Mouse (Mus musculus): ENCODE measurements around the gene Fermt3. TPM values are rescaled to one million over a fixed set of nuclear protein-coding genes. Genes with fewer than 3 reads are reported as not detected.

Gene Fermt3
- polyA plus RNA-seq, 1 experiment from 2014 or later: 16.0 TPM

DNA sequence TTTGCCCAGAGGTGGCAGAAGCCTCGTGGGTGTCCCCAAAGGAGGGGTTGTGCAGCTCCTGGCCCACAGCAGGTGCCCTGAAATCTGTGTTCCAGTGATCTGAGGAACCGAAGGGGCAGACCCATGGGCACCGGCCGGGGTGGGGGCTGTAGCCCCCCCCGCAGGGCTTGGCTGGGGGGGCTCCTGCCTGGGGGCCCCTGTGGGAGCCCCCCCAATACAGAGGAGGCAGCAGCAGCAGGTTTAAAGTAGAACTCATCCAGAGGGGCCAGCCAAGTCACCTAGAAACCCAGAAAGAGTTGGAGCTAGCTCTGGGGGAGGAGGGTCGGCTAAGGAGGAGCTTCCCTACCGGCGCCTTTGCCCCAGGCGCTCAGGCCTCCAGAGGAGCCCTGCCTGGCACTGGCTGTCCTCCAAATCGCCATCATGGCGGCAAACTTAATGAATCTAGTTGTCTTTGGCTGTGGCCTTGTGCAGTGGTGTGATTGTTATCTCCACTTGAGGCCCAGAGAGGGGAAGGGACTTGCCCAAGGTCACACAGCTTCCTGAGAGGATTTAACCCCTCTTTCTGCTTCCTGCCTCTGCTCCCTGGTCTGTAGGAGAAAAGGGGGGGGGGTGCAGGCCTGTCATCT, 48.7 kb downstream of the Fermt3 start:
- no peak for ATAC-seq

DNA sequence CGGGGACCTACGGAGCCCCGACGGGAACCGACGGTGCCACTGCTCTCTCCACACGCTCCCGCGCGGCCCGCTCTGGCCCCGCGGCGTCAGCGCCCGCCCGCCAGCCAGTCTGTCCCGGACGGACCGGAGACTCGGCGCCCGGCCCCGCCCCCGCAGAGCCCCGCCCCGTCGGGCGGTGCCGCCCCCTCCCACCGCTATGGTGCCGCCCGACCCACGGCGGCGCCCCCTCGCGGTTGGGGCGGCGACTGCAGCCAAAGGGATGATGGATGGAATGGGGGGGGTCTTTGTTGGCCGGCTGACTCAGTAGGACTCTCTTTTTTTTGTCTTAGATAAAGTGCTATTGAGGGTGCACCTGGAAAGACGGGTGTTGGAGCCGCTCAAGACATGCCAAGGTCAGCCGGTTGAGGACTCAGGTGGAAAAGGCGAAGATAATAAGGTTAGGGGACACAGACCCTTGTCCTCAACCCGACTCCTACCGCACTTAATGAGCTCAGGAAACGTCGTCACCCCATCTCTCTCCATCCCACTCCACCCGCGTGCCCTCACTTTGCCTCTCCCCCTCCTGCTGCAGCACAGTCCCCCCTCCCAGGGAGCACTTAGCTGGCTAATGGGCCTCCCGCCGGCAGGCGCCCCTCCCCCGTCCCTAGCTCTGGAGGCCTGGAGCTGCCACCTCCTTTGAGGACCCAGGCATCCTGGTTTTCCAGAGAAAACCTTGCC, 49.4 kb downstream of the Fermt3 start:
- Histone ChIP-seq H3K4me2 (replicated peaks; ENCODE audit: low read depth, low read length) (peak overlapping the region; percentile 80), H3K27ac (ENCODE audit: low read length) (peak overlapping the region; percentile 39), H3K36me3 (ENCODE audit: insufficient read depth, low read length) (0 out of 2 replicates have a peak, but pooled peaks cover 5% of the 10 kb centered on the region), H3K4me3 (ENCODE audit: low read depth, low read length) (peak overlapping the region; percentile 67), H3K27me3 (replicated peaks; ENCODE audit: insufficient read depth, low read length) (no peaks in the 10 kb centered on the region), H3K9ac (replicated peaks; ENCODE audit: low read depth) (peak overlapping the region; percentile 60), H3K9me3 (ENCODE audit: low read length) (no peaks in the 10 kb centered on the region), H3K4me1 (ENCODE audit: insufficient read depth, low read depth, low read length) (peaks cover 21% of the 10 kb centered on the region)
- no peak for TF ChIP-seq EP300 (IDR thresholded peaks at IDR 0.05)
- peak; percentile 79 for TF ChIP-seq CTCF (IDR thresholded peaks at IDR 0.05)
- ATAC-seq: peak; percentile 86
- peak; percentile 78 for DNase-seq (ENCODE audit: low spot score)
- WGBS: under 1% methylated on average over 41 of the region's 55 CpGs

More for the DNA sequence above, 48.7 kb downstream of the Fermt3 start:
- Histone ChIP-seq H3K27ac (ENCODE audit: low read length) (no peak overlapping the region), H3K27me3 (replicated peaks; ENCODE audit: insufficient read depth, low read length) (no peaks in the 10 kb centered on the region), H3K9ac (replicated peaks; ENCODE audit: low read depth) (no peak overlapping the region), H3K9me3 (ENCODE audit: low read length) (no peaks in the 10 kb centered on the region), H3K4me1 (ENCODE audit: insufficient read depth, low read depth, low read length) (peaks cover 21% of the 10 kb centered on the region), H3K4me2 (replicated peaks; ENCODE audit: low read depth, low read length) (peak overlapping the region; percentile 80), H3K4me3 (ENCODE audit: low read depth, low read length) (no peak overlapping the region), H3K36me3 (ENCODE audit: insufficient read depth, low read length) (no peaks in the 10 kb centered on the region)
- no peak for DNase-seq (ENCODE audit: low spot score)
- no peak for TF ChIP-seq EP300 (IDR thresholded peaks at IDR 0.05)
- no peak for TF ChIP-seq CTCF (IDR thresholded peaks at IDR 0.05)
- WGBS: 26% methylated on average over 11 of the region's 11 CpGs

DNA sequence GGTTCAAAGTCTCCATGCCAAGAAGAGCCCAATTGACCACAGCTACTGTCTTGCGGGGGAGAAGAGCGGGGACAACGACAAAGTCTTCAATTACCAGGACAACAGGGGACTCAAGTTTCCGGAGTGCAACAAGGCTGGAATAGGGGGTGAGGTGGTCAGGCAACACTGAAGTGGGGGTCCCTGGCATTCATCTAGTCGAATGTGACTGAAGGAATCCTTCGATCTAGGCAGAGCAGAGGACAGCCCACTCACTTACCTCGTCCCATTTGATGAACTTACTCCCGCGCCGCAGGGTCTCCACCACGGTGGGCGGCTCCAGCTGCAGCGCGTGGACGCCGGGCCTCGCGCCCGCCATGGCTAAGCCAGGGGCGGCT, 50.0 kb downstream of the Fermt3 start:
- ATAC-seq: no peak
- peak overlapping the region; percentile 67 for H3K4me3 ChIP-seq (ENCODE audit: low read depth, low read length)
- peak overlapping the region; percentile 60 for H3K9ac ChIP-seq (replicated peaks; ENCODE audit: low read depth)
- H3K27me3 ChIP-seq (replicated peaks; ENCODE audit: insufficient read depth, low read length): no peaks in the 10 kb centered on the region
- DNase-seq (ENCODE audit: low spot score): no peak
- peaks cover 21% of the 10 kb centered on the region for H3K4me1 ChIP-seq (ENCODE audit: insufficient read depth, low read depth, low read length)
- TF ChIP-seq CTCF (IDR thresholded peaks at IDR 0.05): no peak
- TF ChIP-seq EP300 (IDR thresholded peaks at IDR 0.05): no peak
- H3K27ac ChIP-seq (ENCODE audit: low read length): peak overlapping the region; percentile 39
- under 1% methylated on average over 19 of the region's 20 CpGs for WGBS
- H3K4me2 ChIP-seq (replicated peaks; ENCODE audit: low read depth, low read length): peak overlapping the region; percentile 80
- H3K36me3 ChIP-seq (ENCODE audit: insufficient read depth, low read length): peaks cover 10% of the 10 kb centered on the region; the same call in 1 of the 2 replicates
- no peaks in the 10 kb centered on the region for H3K9me3 ChIP-seq (ENCODE audit: low read length)

DNA sequence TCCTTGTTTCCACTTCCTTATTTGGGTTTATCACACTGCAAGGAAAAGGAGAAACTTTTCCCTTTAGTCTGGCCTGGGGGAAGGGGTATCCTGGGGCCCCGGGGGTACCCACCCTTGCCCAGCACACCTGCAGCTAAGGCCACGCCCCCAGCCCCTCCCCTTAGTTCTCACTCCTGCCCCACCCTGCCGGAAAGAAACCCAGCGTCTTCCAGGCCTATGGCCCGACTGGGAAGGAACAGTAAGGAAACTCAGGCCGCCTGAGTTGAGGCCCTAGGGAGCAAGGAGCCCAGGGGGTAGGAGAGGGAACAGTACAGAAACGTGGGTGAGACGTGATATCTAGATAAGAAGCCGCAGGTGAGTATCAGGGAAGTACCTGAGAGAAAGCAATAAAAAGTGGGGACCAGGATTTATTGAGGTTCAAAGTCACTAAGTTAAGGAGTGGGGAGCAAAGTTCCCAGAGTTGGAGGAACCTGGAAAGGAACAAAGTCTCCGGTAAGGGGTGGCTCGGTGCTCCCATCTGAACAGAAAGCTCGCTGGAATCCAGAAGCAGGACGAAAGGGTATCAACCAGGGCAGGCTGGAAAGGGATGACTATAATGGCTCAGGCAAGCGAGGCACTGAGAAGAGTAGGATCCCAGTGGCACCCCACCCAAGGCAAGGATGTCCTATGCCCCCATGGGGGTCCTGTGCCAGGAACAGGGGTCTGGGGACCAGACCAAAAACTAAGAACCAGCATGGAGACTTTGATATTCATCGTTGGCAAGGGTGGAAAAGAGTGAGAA, 50.6 kb downstream of the Fermt3 start:
- peaks cover 21% of the 10 kb centered on the region for H3K4me1 ChIP-seq (ENCODE audit: insufficient read depth, low read depth, low read length)
- H3K9me3 ChIP-seq (ENCODE audit: low read length): no peaks in the 10 kb centered on the region
- H3K4me3 ChIP-seq (ENCODE audit: low read depth, low read length): peak overlapping the region; percentile 67
- no peaks in the 10 kb centered on the region for H3K27me3 ChIP-seq (replicated peaks; ENCODE audit: insufficient read depth, low read length)
- ATAC-seq: peak; percentile 12
- no peak for TF ChIP-seq CTCF (IDR thresholded peaks at IDR 0.05)
- H3K4me2 ChIP-seq (replicated peaks; ENCODE audit: low read depth, low read length): peak overlapping the region; percentile 80
- H3K9ac ChIP-seq (replicated peaks; ENCODE audit: low read depth): peak overlapping the region; percentile 60
- peak; percentile 47 for DNase-seq (ENCODE audit: low spot score)
- 5% methylated on average over 15 of the region's 15 CpGs for WGBS
- peaks cover 12% of the 10 kb centered on the region; the same call in 1 of the 2 replicates for H3K36me3 ChIP-seq (ENCODE audit: insufficient read depth, low read length)
- peak overlapping the region; percentile 39 for H3K27ac ChIP-seq (ENCODE audit: low read length)

DNA sequence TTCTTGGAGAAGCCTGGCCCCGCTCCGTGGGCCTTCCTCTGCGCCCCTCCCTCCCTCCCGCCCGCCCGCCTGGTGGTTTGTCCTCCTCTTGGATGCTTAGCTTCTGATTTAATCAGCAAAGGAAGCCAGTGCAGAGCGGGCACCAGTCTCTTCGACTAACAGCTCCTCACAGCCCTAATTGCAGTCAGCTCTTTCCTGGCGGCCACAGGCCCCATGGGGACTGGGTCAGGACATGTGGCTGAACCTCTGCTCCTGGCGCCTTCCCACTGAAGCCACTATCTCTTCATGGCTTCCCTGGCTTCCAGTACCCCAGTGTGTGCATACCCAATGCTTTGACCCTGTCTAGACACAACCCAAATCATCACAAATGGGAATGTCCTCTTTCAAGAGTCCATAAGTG, 62.8 kb downstream of the Fermt3 start:
- H3K27ac ChIP-seq (ENCODE audit: low read length): no peak overlapping the region
- peaks cover 16% of the 10 kb centered on the region; the same call in 1 of the 2 replicates for H3K4me1 ChIP-seq (ENCODE audit: insufficient read depth, low read depth, low read length)
- no peak overlapping the region for H3K4me3 ChIP-seq (ENCODE audit: low read depth, low read length)
- WGBS: 87% methylated on average over 10 of the region's 10 CpGs
- no peak for TF ChIP-seq CTCF (IDR thresholded peaks at IDR 0.05)
- TF ChIP-seq EP300 (IDR thresholded peaks at IDR 0.05): no peak
- peaks cover 41% of the 10 kb centered on the region for H3K36me3 ChIP-seq (ENCODE audit: insufficient read depth, low read length)
- no peak for DNase-seq (ENCODE audit: low spot score)
- H3K4me2 ChIP-seq (replicated peaks; ENCODE audit: low read depth, low read length): no peak overlapping the region
- no peaks in the 10 kb centered on the region for H3K27me3 ChIP-seq (replicated peaks; ENCODE audit: insufficient read depth, low read length)
- H3K9me3 ChIP-seq (ENCODE audit: low read length): no peaks in the 10 kb centered on the region
- no peak overlapping the region for H3K9ac ChIP-seq (replicated peaks; ENCODE audit: low read depth)
- no peak for ATAC-seq

DNA sequence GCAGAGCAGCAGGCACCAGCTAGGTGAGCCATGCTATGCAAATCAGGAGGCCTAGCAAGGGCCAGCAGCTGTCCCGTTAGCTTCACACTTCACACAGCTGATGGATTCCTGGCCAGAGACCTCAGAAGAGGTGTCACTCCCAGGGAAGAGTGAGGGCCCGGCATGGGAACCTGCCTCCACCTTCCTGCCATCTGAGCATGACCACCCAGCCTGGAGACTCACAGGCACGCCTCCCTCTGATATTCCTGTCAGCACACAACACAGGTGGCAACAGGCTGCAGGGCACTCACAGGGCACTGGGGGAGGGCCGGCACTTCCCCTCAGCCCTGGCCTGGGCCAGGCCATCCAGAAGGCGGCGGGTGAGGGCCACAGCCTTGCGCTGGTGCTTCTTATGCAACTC, 63.8 kb downstream of the Fermt3 start:
- Histone ChIP-seq H3K36me3 (ENCODE audit: insufficient read depth, low read length) (peaks cover 41% of the 10 kb centered on the region), H3K4me3 (ENCODE audit: low read depth, low read length) (no peak overlapping the region), H3K27me3 (replicated peaks; ENCODE audit: insufficient read depth, low read length) (no peaks in the 10 kb centered on the region), H3K4me2 (replicated peaks; ENCODE audit: low read depth, low read length) (no peak overlapping the region), H3K4me1 (ENCODE audit: insufficient read depth, low read depth, low read length) (peaks cover 16% of the 10 kb centered on the region; the same call in 1 of the 2 replicates), H3K9me3 (ENCODE audit: low read length) (no peaks in the 10 kb centered on the region), H3K9ac (replicated peaks; ENCODE audit: low read depth) (no peak overlapping the region), H3K27ac (ENCODE audit: low read length) (no peak overlapping the region)
- WGBS: 78% methylated on average over 7 of the region's 7 CpGs
- DNase-seq (ENCODE audit: low spot score) (no peak), ATAC-seq (no peak)
- TF ChIP-seq CTCF (IDR thresholded peaks at IDR 0.05): no peak
- no peak for TF ChIP-seq EP300 (IDR thresholded peaks at IDR 0.05)
